Mouse (Mus musculus) kidney, postnatal 4 days (tissue): ENCODE data around the gene Olfr1387.
"Not testable (repeated sequence)": the region's sequence is repeated elsewhere in the genome, so short reads cannot be mapped to it uniquely, and the experiment has no call there.

ENCODE experiments used
- DNase-seq, 2 experiments: peaks; one replicate each; pipeline ENCODE4 v3.0.0; 2021; ENCODE audit warnings: mixed read lengths in 2 of 2

The Olfr1387 gene

DNA sequence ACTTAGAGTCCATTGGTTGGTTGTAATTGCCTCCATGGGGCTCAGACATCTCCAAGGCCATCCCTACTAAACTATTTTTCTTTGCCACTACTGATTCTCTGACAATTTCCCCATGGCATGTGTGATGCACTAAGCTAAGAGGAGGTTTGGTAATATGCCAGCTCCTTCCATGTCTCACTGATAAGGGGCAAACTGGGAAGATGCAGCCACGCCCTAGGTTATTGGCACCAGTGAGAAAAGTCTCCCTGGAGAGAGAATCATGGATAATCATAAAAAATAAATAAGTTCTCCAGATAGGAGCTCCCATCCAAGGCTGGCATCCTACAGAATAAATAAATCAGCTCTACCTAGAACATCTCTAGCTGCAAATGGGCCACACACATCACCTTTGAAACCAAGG lies at the start of gene Olfr1387:
Olfr1387 (plus strand) TSS at position 301 of the 400 bp plus-strand sequence.
- no peak for DNase-seq

DNA sequence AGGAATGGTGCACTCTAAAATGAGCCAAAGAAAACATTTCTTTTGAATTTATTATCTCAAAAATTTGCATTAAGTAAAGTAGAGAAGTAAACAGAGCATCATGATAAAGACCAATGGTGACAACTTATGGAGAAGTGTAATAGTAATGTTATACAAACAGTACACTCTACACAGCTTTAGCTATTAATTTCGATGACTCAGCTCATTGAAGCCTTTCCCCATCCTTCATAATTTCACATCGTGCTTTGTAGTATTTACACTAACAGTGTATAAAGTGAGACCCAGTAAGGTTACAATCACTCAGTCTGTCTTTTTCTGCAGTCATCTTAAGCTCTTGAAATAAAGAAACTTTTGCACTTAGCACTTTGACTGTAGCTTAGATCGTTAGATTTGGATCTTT lies 48.4 kb upstream of the Olfr1387 start:
- DNase-seq, result no peak

DNA sequence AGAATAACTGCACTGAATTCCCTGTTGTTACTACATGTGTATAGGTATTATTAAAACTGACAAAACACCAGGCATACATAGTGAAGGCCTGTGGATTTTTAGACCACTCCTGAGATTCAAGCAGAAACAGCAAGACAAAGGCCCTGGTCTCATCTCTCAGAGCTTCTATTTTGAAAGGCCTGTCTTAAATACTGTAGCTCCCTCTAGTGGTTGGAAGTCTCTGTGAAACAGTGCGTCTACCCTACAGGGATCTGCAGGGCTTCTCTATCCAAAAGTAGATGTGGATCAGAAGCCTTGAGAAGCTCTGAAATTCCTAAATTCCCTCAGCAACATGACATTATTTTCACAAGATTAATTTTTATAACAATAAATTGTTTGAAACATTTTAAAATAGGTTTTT lies 44.6 kb upstream of the Olfr1387 start:
- DNase-seq, result no peak

DNA sequence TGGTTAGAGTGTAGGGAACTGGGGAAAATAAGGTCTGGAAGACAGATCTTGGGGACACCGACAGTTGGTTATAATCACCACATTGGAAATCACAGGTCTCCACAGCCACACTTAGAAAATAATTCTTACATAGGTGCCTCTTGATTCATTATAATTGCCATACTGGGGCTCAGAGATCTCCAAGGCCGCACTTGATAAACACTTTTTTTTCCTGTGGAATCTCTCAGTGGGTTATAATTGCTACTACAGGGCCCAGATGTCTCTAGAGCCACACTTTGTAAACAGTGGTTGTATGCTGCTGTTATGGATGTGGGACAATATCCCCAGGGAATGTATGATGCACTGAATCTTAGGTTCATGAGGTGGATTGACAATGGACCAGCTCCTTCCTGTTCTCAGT lies 32.4 kb upstream of the Olfr1387 start, which contains the start of gene Olfr1389:
Olfr1389 (plus strand) TSS at position 301 of the 400 bp plus-strand sequence.
- no peak for DNase-seq

DNA sequence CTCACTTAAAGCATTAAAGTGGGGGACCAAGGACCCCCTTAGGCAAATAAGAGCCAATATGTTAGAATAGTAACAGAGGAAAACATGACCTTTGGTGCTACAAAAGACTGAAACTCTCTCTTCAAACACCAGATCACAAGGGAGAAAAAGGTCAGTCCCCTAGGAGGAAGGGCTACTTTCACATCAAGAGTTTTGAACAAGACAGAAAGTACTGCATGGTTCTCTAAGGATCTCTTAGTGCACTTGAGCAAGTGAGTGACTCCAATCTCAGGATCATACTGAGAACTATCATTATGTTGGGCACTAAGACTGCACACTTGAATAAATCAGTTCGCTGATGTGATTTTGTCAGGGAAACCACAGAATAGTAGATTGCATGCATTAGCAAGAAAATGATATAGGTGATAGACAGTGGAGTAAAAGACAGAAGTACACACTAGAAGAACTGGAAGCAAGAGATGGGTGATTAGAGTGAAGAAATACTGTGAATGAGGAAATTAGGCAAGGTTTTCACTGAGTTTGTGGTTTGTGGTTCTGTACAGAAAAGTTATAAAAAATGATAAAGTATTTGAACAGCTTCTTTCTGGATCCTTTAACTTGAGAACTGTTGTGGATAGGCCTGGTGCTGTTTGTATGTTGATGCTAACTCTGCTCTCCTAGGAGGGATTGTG lies 29.8 kb upstream of the Olfr1387 start:
- DNase-seq, result no peak

DNA sequence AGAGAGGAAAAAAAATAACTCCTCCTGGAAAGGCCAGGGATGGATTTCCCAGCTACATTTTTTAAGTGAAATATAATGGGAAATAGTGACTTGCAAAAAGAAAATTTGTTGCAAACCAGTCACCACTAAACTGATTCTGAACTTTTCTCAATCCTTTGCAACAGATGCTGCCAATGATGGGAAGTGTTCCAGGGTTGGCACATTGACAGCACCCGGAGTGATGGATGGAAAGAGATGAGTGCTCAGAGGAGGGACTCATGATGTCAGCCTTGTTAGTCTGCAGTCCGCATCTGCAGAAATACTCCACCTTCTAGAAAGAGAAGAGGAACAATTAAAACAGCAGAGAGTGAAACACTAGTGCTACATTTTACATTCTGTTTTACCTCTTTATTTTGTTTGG lies 25.5 kb upstream of the Olfr1387 start:
- DNase-seq, result no peak

GRCm38 (mm10) chr11:49436411-49436810 lies 18.7 kb upstream of the Olfr1387 start, which contains the start of gene Olfr1388:
Gene Olfr1388, plus strand, starts transcription at chr11:49436624.
- DNase-seq, result no peak

GRCm38 (mm10) chr11:49464746-49465145 lies 9.6 kb downstream of the Olfr1387 start, which contains the start of gene Olfr1386:
Gene Olfr1386, plus strand, starts transcription at chr11:49465046.
- DNase-seq, result not testable (repeated sequence)

DNA sequence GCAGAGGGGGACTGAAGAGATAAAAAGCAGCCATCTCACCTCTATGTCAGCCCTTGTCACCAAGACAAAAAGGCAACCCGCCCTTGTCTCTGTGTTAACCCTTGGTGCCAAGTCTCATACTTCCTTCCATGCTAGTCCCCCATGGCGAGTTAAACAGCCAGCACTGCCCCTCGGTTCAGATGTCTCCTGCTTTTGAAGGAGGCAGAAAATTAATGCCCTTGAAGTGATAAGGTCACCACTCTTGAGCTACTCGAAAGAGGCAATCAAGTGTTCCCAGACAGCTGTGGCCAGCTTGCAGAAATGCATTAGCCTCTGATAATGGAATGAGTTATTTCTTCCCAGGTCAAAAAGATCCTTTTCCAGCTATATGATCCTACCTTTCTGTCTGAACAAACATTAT lies 30.8 kb downstream of the Olfr1387 start:
- no peak for DNase-seq

GRCm38 (mm10) chr11:49488770-49489169 lies 33.6 kb downstream of the Olfr1387 start, which contains the start of gene Olfr1385:
Gene Olfr1385, plus strand, starts transcription at chr11:49489070.
- DNase-seq, result not testable (repeated sequence)
